Mouse (Mus musculus) Muller cell, postnatal 12 days (primary cell): ENCODE data around the gene Il9r.

Experiments used
- DNase-seq: peaks from one replicate; pipeline ENCODE4 v3.0.0-alpha.2; 2015; ENCODE audit errors: inconsistent ontology term

The Il9r gene

GRCm38 (mm10) chr11:32198256-32198955 lies 1.7 kb downstream of the Il9r start:
- DNase-seq = no peak

GRCm38 (mm10) chr11:32197766-32198165 lies 2.3 kb downstream of the Il9r start:
- no peak for DNase-seq

- no peak for DNase-seq
Observed at GRCm38 (mm10) chr11:32196727-32197126, 3.4 kb downstream of the Il9r start.

- DNase-seq = no peak
Observed at GRCm38 (mm10) chr11:32195867-32196540, 4.1 kb downstream of the Il9r start.

GRCm38 (mm10) chr11:32194626-32195025 lies 5.5 kb downstream of the Il9r start:
- no peak for DNase-seq

- no peak for DNase-seq
Observed at GRCm38 (mm10) chr11:32194086-32194485, 6.0 kb downstream of the Il9r start.

GRCm38 (mm10) chr11:32193156-32193555 lies 6.9 kb downstream of the Il9r start:
- DNase-seq = no peak

GRCm38 (mm10) chr11:32190603-32191110 lies 9.4 kb downstream of the Il9r start:
- DNase-seq = no peak

- DNase-seq = no peak
Observed at GRCm38 (mm10) chr11:32190119-32190518, 10.0 kb downstream of the Il9r start.

- DNase-seq = no peak
Observed at GRCm38 (mm10) chr11:32189434-32189833, 10.6 kb downstream of the Il9r start.

GRCm38 (mm10) chr11:32188881-32189280 lies 11.2 kb downstream of the Il9r start:
- no peak for DNase-seq

GRCm38 (mm10) chr11:32187256-32187655 lies 12.8 kb downstream of the Il9r start:
- no peak for DNase-seq

GRCm38 (mm10) chr11:32186031-32186430 lies 14.0 kb downstream of the Il9r start:
- no peak for DNase-seq

GRCm38 (mm10) chr11:32184469-32184868 lies 15.6 kb downstream of the Il9r start:
- no peak for DNase-seq

- DNase-seq = peak; percentile 56
Observed at GRCm38 (mm10) chr11:32181973-32182868, 17.9 kb downstream of the Il9r start.

GRCm38 (mm10) chr11:32181246-32181645 lies 18.8 kb downstream of the Il9r start:
- no peak for DNase-seq

- no peak for DNase-seq
Observed at GRCm38 (mm10) chr11:32178506-32178905, 21.6 kb downstream of the Il9r start.

GRCm38 (mm10) chr11:32166683-32167082 lies 33.4 kb downstream of the Il9r start:
- no peak for DNase-seq

- DNase-seq = peak; percentile 70
Observed at GRCm38 (mm10) chr11:32161922-32162804, 37.9 kb downstream of the Il9r start.

- DNase-seq = no peak
Observed at GRCm38 (mm10) chr11:32161500-32161899, 38.6 kb downstream of the Il9r start.

- DNase-seq = no peak
Observed at GRCm38 (mm10) chr11:32160341-32160740, 39.7 kb downstream of the Il9r start.
